Mouse (Mus musculus) heart, embryonic 14.5 days (tissue): ENCODE results near the gene Pusl1. TPM values are rescaled to one million over a fixed set of nuclear protein-coding genes. Genes with fewer than 3 reads are reported as not detected.

Experiments
- ATAC-seq: fragments of 200-750 bp; cut with Nextera tagmentation; 2 replicates; pipeline ENCODE4 v1.8.0; 2017; ENCODE audit warnings: low read depth, moderate TSS enrichment; ENCODE audit not compliant: insufficient number of reproducible peaks, insufficient read depth, low FRiP score
- H3K27ac ChIP-seq, 2 experiments: fragments of 200-500 bp in 1 of 2; fragments of 300-500 bp in 1 of 2; sonication (generic) in 1 of 2; replicated peaks in 1 of 2; 2 replicates each; pipeline ENCODE4 v1.5.1; 2012 to 2014; ENCODE audit warnings: low read depth in 2 of 2, low read length in 2 of 2, control low read depth in 1 of 2, mild to moderate bottlenecking in 1 of 2, mixed read lengths in 1 of 2; ENCODE audit not compliant: control insufficient read depth in 1 of 2, insufficient read depth in 1 of 2
- H3K27me3 ChIP-seq: fragments of 300-500 bp; sonication (generic); 2 replicates; pipeline ENCODE4 v1.6.1; 2014; ENCODE audit warnings: mild to moderate bottlenecking, low read length, control low read depth; ENCODE audit not compliant: control insufficient read depth, insufficient read depth
- H3K36me3 ChIP-seq: fragments of 300-500 bp; sonication (generic); 2 replicates; pipeline ENCODE4 v1.6.1; 2014; ENCODE audit warnings: mild to moderate bottlenecking, control low read depth, low read length, mixed read lengths; ENCODE audit not compliant: control insufficient read depth, insufficient read depth
- H3K4me1 ChIP-seq, 2 experiments: fragments of 200-500 bp in 1 of 2; fragments of 300-500 bp in 1 of 2; sonication (generic) in 1 of 2; 2 replicates each; pipeline ENCODE4 v1.6.1; 2012 to 2014; ENCODE audit warnings: low read length in 2 of 2, control low read depth in 1 of 2, mixed read lengths in 1 of 2; ENCODE audit not compliant: control insufficient read depth in 2 of 2, insufficient read depth in 2 of 2
- H3K4me2 ChIP-seq: fragments of 300-500 bp; sonication (generic); 2 replicates; pipeline ENCODE4 v1.6.1; 2014; ENCODE audit warnings: mild to moderate bottlenecking, low read length
- H3K4me3 ChIP-seq, 2 experiments: fragments of 200-500 bp in 1 of 2; fragments of 300-500 bp in 1 of 2; sonication (generic) in 1 of 2; 2 replicates each; pipeline ENCODE4 v1.5.1; 2012 to 2014; ENCODE audit warnings: low read length in 2 of 2, mild to moderate bottlenecking in 2 of 2, control low read depth in 1 of 2, low read depth in 1 of 2, moderate library complexity in 1 of 2; ENCODE audit not compliant: control insufficient read depth in 1 of 2, insufficient read depth in 1 of 2
- H3K9ac ChIP-seq: fragments of 300-500 bp; sonication (generic); 2 replicates; pipeline ENCODE4 v1.6.1; 2014; ENCODE audit warnings: mild to moderate bottlenecking, low read length
- H3K9me3 ChIP-seq: fragments of 300-500 bp; sonication (generic); 2 replicates; pipeline ENCODE4 v1.6.1; 2016; ENCODE audit warnings: low read length, control low read depth; ENCODE audit not compliant: control insufficient read depth
- WGBS: fragments of 180-500 bp; shearing (Covaris S2); extraction: QIAGEN DNeasy Blood & Tissue Kit; methylation state at CpG from one replicate; pipeline ENCODE4 v1.1.7; 2014; 5-methylcytosine and 5-hydroxymethylcytosine counted together
- polyA plus RNA-seq: library from polyadenylated mRNA; unstranded; fragments of >200 nt; fragmentation: Nextera tagmentation; extraction: Ambion mirVana; gene quantifications from 2 replicates; pipeline ENCODE4 v1.2.1, GENCODE M21; 2014

Pusl1 gene
- polyA plus RNA-seq, 1 experiment from 2014 or later: 28.0 TPM

- Histone ChIP-seq H3K9me3 (no peaks in the 10 kb centered on the region), H3K4me1 (peaks cover 7 to 8% of the 10 kb centered on the region in 2 experiments; a peak in 3 of 4 replicates), H3K27ac (no peak overlapping the region), H3K27me3 (no peaks in the 10 kb centered on the region), H3K4me2 (no peak overlapping the region), H3K36me3 (peaks cover 66% of the 10 kb centered on the region), H3K9ac (no peak overlapping the region), H3K4me3 (no peak overlapping the region)
- WGBS: 83% methylated on average over 13 of the region's 13 CpGs
- no peak for ATAC-seq
Measured at GRCm38 (mm10) chr4:155904318-155905102, 12.9 kb upstream of the Pusl1 start.

- 92% methylated on average over 13 of the region's 13 CpGs for WGBS
- no peak overlapping the region for H3K27ac ChIP-seq
- no peaks in the 10 kb centered on the region for H3K27me3 ChIP-seq
- H3K4me3 ChIP-seq: no peak overlapping the region
- ATAC-seq: no peak
- H3K9me3 ChIP-seq: no peaks in the 10 kb centered on the region
- no peak overlapping the region for H3K4me2 ChIP-seq
- H3K36me3 ChIP-seq: peaks cover 79% of the 10 kb centered on the region
- H3K9ac ChIP-seq: no peak overlapping the region
- peaks cover 7 to 8% of the 10 kb centered on the region in 2 experiments; a peak in 3 of 4 replicates for H3K4me1 ChIP-seq
Measured at GRCm38 (mm10) chr4:155903246-155903645, 11.7 kb upstream of the Pusl1 start.

GRCm38 (mm10) chr4:155901205-155901604, 9.6 kb upstream of the Pusl1 start:
- ATAC-seq: peak; percentile 51; the same call in 1 of the 2 replicates
- Histone ChIP-seq H3K27me3 (no peaks in the 10 kb centered on the region), H3K36me3 (peaks cover 85% of the 10 kb centered on the region), H3K27ac (peak overlapping the region; percentile 20 to 24; a peak in 1 of 4 replicates), H3K9ac (no peak overlapping the region), H3K4me2 (no peak overlapping the region), H3K9me3 (no peaks in the 10 kb centered on the region), H3K4me3 (no peak overlapping the region), H3K4me1 (peaks cover 7 to 8% of the 10 kb centered on the region in 2 experiments; a peak in 3 of 4 replicates)
- WGBS: 38% methylated on average over 3 of the region's 3 CpGs

GRCm38 (mm10) chr4:155899355-155899754, 7.8 kb upstream of the Pusl1 start:
- Histone ChIP-seq H3K27me3 (no peaks in the 10 kb centered on the region), H3K9me3 (no peaks in the 10 kb centered on the region), H3K4me1 (peaks cover 17 to 18% of the 10 kb centered on the region in 2 experiments), H3K9ac (no peak overlapping the region), H3K4me3 (no peak overlapping the region), H3K4me2 (no peak overlapping the region), H3K27ac (no peak overlapping the region), H3K36me3 (peaks cover 68% of the 10 kb centered on the region)
- ATAC-seq: no peak
- WGBS: 91% methylated on average over 7 of the region's 7 CpGs

- Histone ChIP-seq H3K9ac (no peak overlapping the region), H3K4me2 (no peak overlapping the region), H3K27me3 (no peaks in the 10 kb centered on the region), H3K9me3 (no peaks in the 10 kb centered on the region), H3K4me1 (peaks cover 19 to 28% of the 10 kb centered on the region in 2 experiments), H3K27ac (no peak overlapping the region), H3K36me3 (peaks cover 58% of the 10 kb centered on the region), H3K4me3 (no peak overlapping the region)
- no peak for ATAC-seq
- WGBS: 95% methylated on average over 2 of the region's 2 CpGs
Measured at GRCm38 (mm10) chr4:155898318-155898717, 6.7 kb upstream of the Pusl1 start.

GRCm38 (mm10) chr4:155896461-155896860, 4.9 kb upstream of the Pusl1 start:
- Histone ChIP-seq H3K9me3 (no peaks in the 10 kb centered on the region), H3K4me1 (peaks cover 21 to 35% of the 10 kb centered on the region in 2 experiments), H3K27me3 (no peaks in the 10 kb centered on the region), H3K4me3 (no peak overlapping the region), H3K9ac (no peak overlapping the region), H3K4me2 (no peak overlapping the region), H3K36me3 (peaks cover 39% of the 10 kb centered on the region), H3K27ac (no peak overlapping the region)
- no peak for ATAC-seq
- WGBS: 93% methylated on average over 12 of the region's 12 CpGs

- H3K36me3 ChIP-seq: peaks cover 35% of the 10 kb centered on the region
- no peaks in the 10 kb centered on the region for H3K9me3 ChIP-seq
- no peaks in the 10 kb centered on the region for H3K27me3 ChIP-seq
- H3K4me1 ChIP-seq: peaks cover 16 to 33% of the 10 kb centered on the region in 2 experiments
- ATAC-seq: no peak
- no peak overlapping the region for H3K9ac ChIP-seq
- H3K4me3 ChIP-seq: no peak overlapping the region
- no peak overlapping the region for H3K4me2 ChIP-seq
- H3K27ac ChIP-seq: no peak overlapping the region
- 89% methylated on average over 4 of the region's 4 CpGs for WGBS
Measured at GRCm38 (mm10) chr4:155895826-155896225, 4.2 kb upstream of the Pusl1 start.
